Mouse (Mus musculus): ENCODE measurements around the gene Auts2.

- no peak for TF ChIP-seq POLR2A (IDR thresholded peaks at IDR 0.05; ENCODE audit: low read depth, low read length)
- no peak for TF ChIP-seq CTCF (IDR thresholded peaks at IDR 0.05; ENCODE audit: extremely low read depth, insufficient read length, insufficient replicate concordance, low read depth, low read length)
These were observed 5.7 kb downstream of the Auts2 start for GRCm38 (mm10) chr5:132537475-132537874.

All from small intestine, adult 2 months (tissue).